Mouse (Mus musculus) E14TG2a.4 (cell line): ENCODE data around the gene Krtap26-1.

Source experiments
- CTCF ChIP-seq: conservative IDR thresholded peaks from 2 replicates; pipeline ENCODE4 v1.5.1; 2014; ENCODE audit warnings: low read length
- NANOG ChIP-seq: IDR thresholded peaks from 2 replicates; pipeline ENCODE4 v1.6.1; 2014; ENCODE audit warnings: borderline replicate concordance, low read length, mixed read lengths
- POU5F1 ChIP-seq: IDR thresholded peaks from 2 replicates; pipeline ENCODE4 v1.6.1; 2014; ENCODE audit warnings: low read length, borderline replicate concordance

GRCm38 (mm10) chr16:88604570-88604969 lies 43.0 kb downstream of the Krtap26-1 start:
- TF ChIP-seq CTCF, result no peak
- TF ChIP-seq POU5F1, result no peak
- TF ChIP-seq NANOG, result no peak
